Mouse (Mus musculus): ENCODE measurements around the gene Hspb1. TPM values are rescaled to one million over a fixed set of nuclear protein-coding genes. Genes with fewer than 3 reads are reported as not detected.
A peak's percentile ranks its signal among the peaks of the same experiment; 100 is the strongest.

Gene Hspb1
- 426 and 500 TPM in 2 replicates for polyA plus RNA-seq (2011; ENCODE audit: insufficient read depth, insufficient read length, low read depth, missing spikeins)

DNA sequence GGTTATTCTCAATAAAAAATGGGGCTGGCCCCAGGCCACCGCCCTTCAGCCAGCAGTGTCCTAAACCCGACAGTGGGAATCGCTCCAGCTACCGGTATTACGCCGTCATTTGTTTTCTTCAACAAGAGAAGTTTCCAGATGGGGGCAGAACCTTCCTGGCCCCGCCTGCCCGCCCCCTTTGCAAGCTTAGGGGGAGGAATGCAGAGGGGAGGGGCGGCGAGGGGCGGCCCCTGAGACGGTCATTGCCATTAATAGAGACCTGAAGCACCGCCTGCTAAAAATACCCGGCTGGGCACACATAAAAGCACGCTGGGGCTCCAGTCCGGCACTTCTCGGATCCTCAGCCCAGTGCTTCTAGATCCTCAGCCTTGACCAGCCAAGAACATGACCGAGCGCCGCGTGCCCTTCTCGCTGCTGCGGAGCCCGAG, at the start of gene Hspb1:
Gene Hspb1 (plus strand): TSS at position 245 of the 428 bp plus-strand sequence.
- peak within 1 kb of the TSS; percentile 99 for H3K4me3 ChIP-seq (ENCODE audit: low read depth, low read length)
- TF ChIP-seq CTCF (IDR thresholded peaks at IDR 0.05; ENCODE audit: low read depth, low read length) (no peak), POLR2A (IDR thresholded peaks at IDR 0.05; ENCODE audit: insufficient read depth, low read length) (peak; percentile 66), EP300 (IDR thresholded peaks at IDR 0.05; ENCODE audit: insufficient read depth, low read depth, low read length) (0 out of 2 replicates have a peak, but pooled peaks have one; percentile 47)
- H3K4me1 ChIP-seq (ENCODE audit: control insufficient read depth, insufficient read depth, low read length), result peaks cover 3% of the 10 kb centered on the region
- H3K27ac ChIP-seq (ENCODE audit: insufficient read depth, low read length), result peak within 1 kb of the TSS; percentile 96
- H3K36me3 ChIP-seq (ENCODE audit: control insufficient read depth, insufficient read depth, low read length, poor library complexity, severe bottlenecking), result peaks cover 3% of the 10 kb centered on the region; the same call in 1 of the 2 replicates
- peak within 1 kb of the TSS; percentile 98 for H3K9ac ChIP-seq (ENCODE audit: low read depth, poor library complexity, severe bottlenecking)
- H3K27me3 ChIP-seq (ENCODE audit: control insufficient read depth, insufficient read depth, low read length, poor library complexity, severe bottlenecking), result no peaks in the 10 kb centered on the region
- no peaks in the 10 kb centered on the region for H3K9me3 ChIP-seq (replicated peaks; ENCODE audit: control insufficient read depth, insufficient read depth, low read length, poor library complexity, severe bottlenecking)

DNA sequence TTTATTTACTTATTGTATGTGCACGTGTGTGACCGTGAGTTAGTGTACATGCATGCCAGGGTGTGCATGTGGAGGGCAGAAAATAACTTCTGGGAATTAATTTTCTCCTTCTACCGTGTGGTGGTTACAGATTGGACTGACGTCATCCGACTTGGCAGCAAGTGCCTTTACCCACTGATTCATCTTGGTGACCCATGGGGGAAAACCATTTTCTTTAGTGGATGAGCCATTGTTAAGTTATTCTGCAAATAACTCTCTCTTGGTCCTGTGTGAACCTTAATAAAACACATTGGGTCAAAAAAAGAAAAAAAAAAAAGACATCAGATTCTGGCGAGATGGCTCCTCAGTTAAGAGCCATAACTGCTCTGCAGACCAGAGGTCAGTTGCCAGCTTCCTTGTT, 46.1 kb upstream of the Hspb1 start:
- no peak for TF ChIP-seq EP300 (IDR thresholded peaks at IDR 0.05; ENCODE audit: insufficient read depth, low read depth, low read length)
- no peak for TF ChIP-seq CTCF (IDR thresholded peaks at IDR 0.05; ENCODE audit: low read depth, low read length)
- TF ChIP-seq POLR2A (IDR thresholded peaks at IDR 0.05; ENCODE audit: insufficient read depth, low read length), result no peak
- H3K36me3 ChIP-seq (ENCODE audit: control insufficient read depth, insufficient read depth, low read length, poor library complexity, severe bottlenecking), result no peaks in the 10 kb centered on the region
- no peaks in the 10 kb centered on the region for H3K4me1 ChIP-seq (ENCODE audit: control insufficient read depth, insufficient read depth, low read length)
- H3K27me3 ChIP-seq (ENCODE audit: control insufficient read depth, insufficient read depth, low read length, poor library complexity, severe bottlenecking), result no peaks in the 10 kb centered on the region
- no peak overlapping the region for H3K27ac ChIP-seq (ENCODE audit: insufficient read depth, low read length)
- no peak overlapping the region for H3K9ac ChIP-seq (ENCODE audit: low read depth, poor library complexity, severe bottlenecking)
- no peak overlapping the region for H3K4me3 ChIP-seq (ENCODE audit: low read depth, low read length)
- no peaks in the 10 kb centered on the region for H3K9me3 ChIP-seq (replicated peaks; ENCODE audit: control insufficient read depth, insufficient read depth, low read length, poor library complexity, severe bottlenecking)

DNA sequence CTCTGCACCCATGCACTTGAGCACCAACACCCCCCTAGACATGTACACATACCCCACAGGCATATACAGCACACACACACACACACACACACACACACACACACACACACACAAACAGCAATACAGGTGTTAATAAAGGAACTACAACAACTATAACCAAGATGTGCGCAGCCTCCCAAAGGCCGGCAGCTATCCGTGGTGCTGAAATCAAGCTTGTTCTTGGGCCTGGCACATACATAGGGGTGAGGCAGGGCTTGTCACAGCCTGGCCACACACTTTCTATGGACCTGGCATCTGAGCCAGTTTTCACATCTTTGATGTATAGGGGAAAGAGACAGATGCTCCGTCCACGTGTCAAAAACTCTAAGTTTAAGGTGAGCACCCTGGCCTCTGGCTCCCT, 44.3 kb upstream of the Hspb1 start:
- no peak overlapping the region for H3K27ac ChIP-seq (ENCODE audit: insufficient read depth, low read length)
- H3K9ac ChIP-seq (ENCODE audit: low read depth, poor library complexity, severe bottlenecking), result no peak overlapping the region
- H3K4me3 ChIP-seq (ENCODE audit: low read depth, low read length), result no peak overlapping the region
- no peaks in the 10 kb centered on the region for H3K4me1 ChIP-seq (ENCODE audit: control insufficient read depth, insufficient read depth, low read length)
- no peaks in the 10 kb centered on the region for H3K9me3 ChIP-seq (replicated peaks; ENCODE audit: control insufficient read depth, insufficient read depth, low read length, poor library complexity, severe bottlenecking)
- TF ChIP-seq EP300 (IDR thresholded peaks at IDR 0.05; ENCODE audit: insufficient read depth, low read depth, low read length) (no peak), POLR2A (IDR thresholded peaks at IDR 0.05; ENCODE audit: insufficient read depth, low read length) (no peak), CTCF (IDR thresholded peaks at IDR 0.05; ENCODE audit: low read depth, low read length) (no peak)
- no peaks in the 10 kb centered on the region for H3K36me3 ChIP-seq (ENCODE audit: control insufficient read depth, insufficient read depth, low read length, poor library complexity, severe bottlenecking)
- no peaks in the 10 kb centered on the region for H3K27me3 ChIP-seq (ENCODE audit: control insufficient read depth, insufficient read depth, low read length, poor library complexity, severe bottlenecking)

DNA sequence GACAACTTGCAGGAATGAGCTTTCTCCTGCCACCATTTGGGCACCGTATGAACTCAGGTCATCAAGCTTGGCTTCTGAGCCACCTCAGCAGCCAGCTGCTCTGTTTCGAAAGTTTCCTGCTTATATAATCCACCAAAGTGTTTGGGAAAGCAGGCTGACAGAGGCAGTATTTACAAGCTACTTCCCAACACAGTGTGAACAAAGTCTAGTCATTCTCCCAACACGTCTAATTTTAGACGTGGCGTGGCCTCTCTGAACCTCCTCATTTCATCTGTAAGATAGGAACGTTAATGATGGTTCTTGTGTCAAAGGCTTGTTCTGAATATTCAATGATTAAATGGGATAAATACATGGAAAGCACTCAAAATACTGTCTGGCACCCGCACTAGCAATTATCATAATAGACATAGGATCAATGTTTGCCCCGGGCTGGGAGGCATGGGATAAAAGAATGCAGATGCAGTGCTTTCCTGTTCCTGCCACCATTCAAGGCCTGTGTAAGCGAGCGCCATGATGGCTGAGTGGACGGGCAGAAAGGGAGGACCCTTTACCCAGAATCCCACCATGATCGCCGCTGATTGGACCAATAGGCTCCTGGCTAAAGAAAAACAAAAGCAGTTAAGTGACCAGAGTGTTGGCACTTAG, 41.9 kb upstream of the Hspb1 start:
- H3K4me3 ChIP-seq (ENCODE audit: low read depth, low read length), result no peak overlapping the region
- no peak overlapping the region for H3K27ac ChIP-seq (ENCODE audit: insufficient read depth, low read length)
- no peaks in the 10 kb centered on the region for H3K4me1 ChIP-seq (ENCODE audit: control insufficient read depth, insufficient read depth, low read length)
- no peaks in the 10 kb centered on the region for H3K9me3 ChIP-seq (replicated peaks; ENCODE audit: control insufficient read depth, insufficient read depth, low read length, poor library complexity, severe bottlenecking)
- H3K27me3 ChIP-seq (ENCODE audit: control insufficient read depth, insufficient read depth, low read length, poor library complexity, severe bottlenecking), result no peaks in the 10 kb centered on the region
- H3K36me3 ChIP-seq (ENCODE audit: control insufficient read depth, insufficient read depth, low read length, poor library complexity, severe bottlenecking), result no peaks in the 10 kb centered on the region
- TF ChIP-seq POLR2A (IDR thresholded peaks at IDR 0.05; ENCODE audit: insufficient read depth, low read length) (no peak), CTCF (IDR thresholded peaks at IDR 0.05; ENCODE audit: low read depth, low read length) (no peak), EP300 (IDR thresholded peaks at IDR 0.05; ENCODE audit: insufficient read depth, low read depth, low read length) (no peak)
- H3K9ac ChIP-seq (ENCODE audit: low read depth, poor library complexity, severe bottlenecking), result no peak overlapping the region

DNA sequence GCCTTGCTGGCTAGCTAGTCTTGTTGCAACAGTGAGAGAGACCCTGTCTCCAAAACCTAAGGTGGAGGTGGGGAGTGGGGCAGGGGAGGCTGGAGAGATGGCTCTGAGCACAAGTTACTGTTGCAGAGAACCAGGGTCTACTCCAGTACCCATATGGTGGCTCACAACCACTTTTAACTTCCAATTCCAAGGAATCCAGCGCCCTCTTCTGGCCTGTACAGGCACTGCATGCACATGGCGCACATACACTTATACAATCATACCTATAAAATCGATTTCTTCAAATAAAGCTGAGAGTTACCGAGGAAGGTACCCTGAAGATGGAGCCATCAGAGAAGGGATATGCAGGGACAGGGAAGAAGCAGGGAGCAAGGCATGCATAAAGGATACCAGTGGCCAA, 40.3 kb upstream of the Hspb1 start:
- H3K9me3 ChIP-seq (replicated peaks; ENCODE audit: control insufficient read depth, insufficient read depth, low read length, poor library complexity, severe bottlenecking), result no peaks in the 10 kb centered on the region
- TF ChIP-seq EP300 (IDR thresholded peaks at IDR 0.05; ENCODE audit: insufficient read depth, low read depth, low read length) (no peak), POLR2A (IDR thresholded peaks at IDR 0.05; ENCODE audit: insufficient read depth, low read length) (no peak), CTCF (IDR thresholded peaks at IDR 0.05; ENCODE audit: low read depth, low read length) (peak; percentile 41)
- no peaks in the 10 kb centered on the region for H3K4me1 ChIP-seq (ENCODE audit: control insufficient read depth, insufficient read depth, low read length)
- H3K9ac ChIP-seq (ENCODE audit: low read depth, poor library complexity, severe bottlenecking), result no peak overlapping the region
- no peak overlapping the region for H3K4me3 ChIP-seq (ENCODE audit: low read depth, low read length)
- no peaks in the 10 kb centered on the region for H3K27me3 ChIP-seq (ENCODE audit: control insufficient read depth, insufficient read depth, low read length, poor library complexity, severe bottlenecking)
- H3K27ac ChIP-seq (ENCODE audit: insufficient read depth, low read length), result no peak overlapping the region
- H3K36me3 ChIP-seq (ENCODE audit: control insufficient read depth, insufficient read depth, low read length, poor library complexity, severe bottlenecking), result no peaks in the 10 kb centered on the region

DNA sequence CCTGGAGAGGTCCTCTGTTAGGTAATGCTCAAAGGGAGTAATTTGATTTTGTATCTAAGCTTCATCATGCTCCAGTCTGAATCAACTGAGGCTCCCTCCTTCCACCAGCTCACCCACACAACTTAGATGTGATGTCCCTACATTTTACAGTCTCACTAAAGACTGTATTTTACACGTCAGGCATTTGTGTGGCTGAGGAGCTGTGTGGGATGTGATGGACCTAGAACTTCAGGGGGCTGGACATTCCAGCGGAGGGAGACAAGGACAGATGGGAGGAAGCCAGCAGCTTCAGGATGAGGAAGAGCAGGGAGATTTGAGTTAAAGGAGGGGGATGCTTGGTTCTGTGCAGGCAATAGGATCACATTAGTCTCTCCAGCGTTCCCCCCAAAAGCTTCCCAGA, 39.8 kb upstream of the Hspb1 start:
- H3K9me3 ChIP-seq (replicated peaks; ENCODE audit: control insufficient read depth, insufficient read depth, low read length, poor library complexity, severe bottlenecking), result no peaks in the 10 kb centered on the region
- H3K36me3 ChIP-seq (ENCODE audit: control insufficient read depth, insufficient read depth, low read length, poor library complexity, severe bottlenecking), result no peaks in the 10 kb centered on the region
- H3K27me3 ChIP-seq (ENCODE audit: control insufficient read depth, insufficient read depth, low read length, poor library complexity, severe bottlenecking), result no peaks in the 10 kb centered on the region
- no peak overlapping the region for H3K9ac ChIP-seq (ENCODE audit: low read depth, poor library complexity, severe bottlenecking)
- H3K4me1 ChIP-seq (ENCODE audit: control insufficient read depth, insufficient read depth, low read length), result no peaks in the 10 kb centered on the region
- no peak overlapping the region for H3K4me3 ChIP-seq (ENCODE audit: low read depth, low read length)
- H3K27ac ChIP-seq (ENCODE audit: insufficient read depth, low read length), result no peak overlapping the region
- TF ChIP-seq POLR2A (IDR thresholded peaks at IDR 0.05; ENCODE audit: insufficient read depth, low read length) (no peak), CTCF (IDR thresholded peaks at IDR 0.05; ENCODE audit: low read depth, low read length) (no peak), EP300 (IDR thresholded peaks at IDR 0.05; ENCODE audit: insufficient read depth, low read depth, low read length) (no peak)

Measured in ES-Bruce4 (cell line).